Mouse (Mus musculus) gastrocnemius, postnatal 10 days (tissue): ENCODE measurements around the gene Antxr2. TPM values are rescaled to one million over a fixed set of nuclear protein-coding genes. Genes with fewer than 3 reads are reported as not detected.

Source experiments
- DNase-seq: peaks from one replicate; pipeline ENCODE4 v3.0.0; 2021; ENCODE audit warnings: mixed read lengths
- total RNA-seq, 2 experiments: library from RNA; stranded (reverse); gene quantifications; 2 replicates each; pipeline ENCODE4 v1.2.3; 2021

The Antxr2 gene
- total RNA-seq, 2 experiments from 2014 or later = 25.8 to 35.6 TPM

GRCm38 (mm10) chr5:97834770-97835169, 196.1 kb downstream of the Antxr2 start:
- peak; percentile 66 for DNase-seq

Other genes starting within 250 kb of the Antxr2 start
- 1 to 10 TPM; 1.1 to 1.7 TPM for gene Prdm8, start 136.2 kb upstream of the Antxr2 start, total RNA-seq
- under 1 TPM; 0.84 to 0.87 TPM for gene Fgf5, start 223.1 kb upstream of the Antxr2 start, total RNA-seq